Mouse (Mus musculus): ENCODE results near the gene Proca1. TPM values are rescaled to one million over a fixed set of nuclear protein-coding genes. Genes with fewer than 3 reads are reported as not detected.

Gene Proca1
- total RNA-seq, 2 experiments from 2014 or later = 3.7 to 5.5 TPM

GRCm38 (mm10) chr11:78223586-78223985 is 30.4 kb downstream of the Proca1 start:
- no peak overlapping the region for H3K4me3 ChIP-seq
- no peak for DNase-seq (ENCODE audit: low spot score in 2 of 2)
- no peak overlapping the region for H3K27ac ChIP-seq
- TF ChIP-seq CTCF (conservative IDR thresholded peaks at IDR 0.05) = no peak

DNA sequence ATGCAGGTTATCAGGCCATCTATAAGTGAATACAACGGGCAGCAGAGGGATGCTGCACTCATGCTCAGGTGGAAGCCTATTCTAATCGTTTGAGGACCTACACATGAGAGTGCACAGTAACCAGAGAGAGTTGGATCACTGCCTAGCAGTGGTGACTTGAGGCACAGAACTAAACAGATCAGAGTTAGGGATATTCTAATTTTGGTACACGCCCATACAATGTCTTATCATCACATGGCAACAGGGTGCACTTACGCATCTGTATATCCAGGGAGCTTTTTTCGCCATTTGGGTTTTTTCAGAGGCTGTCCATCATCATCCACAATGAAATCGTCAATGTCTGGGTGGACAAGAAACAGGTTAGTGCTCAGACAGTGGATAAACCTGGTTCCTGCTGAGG is 38.3 kb downstream of the Proca1 start:
- no peak overlapping the region for H3K4me3 ChIP-seq
- no peak overlapping the region for H3K27ac ChIP-seq
- DNase-seq (ENCODE audit: low spot score in 2 of 2) = no peak
- no peak for TF ChIP-seq CTCF (conservative IDR thresholded peaks at IDR 0.05)

- peak; percentile 67 to 82 for DNase-seq (ENCODE audit: low spot score in 2 of 2)
- no peak for TF ChIP-seq CTCF (conservative IDR thresholded peaks at IDR 0.05)
- Histone ChIP-seq H3K4me3 (peak overlapping the region; percentile 20; the same call in 1 of the 2 replicates), H3K27ac (peak overlapping the region; percentile 92)
Observed at GRCm38 (mm10) chr11:78240193-78240857, 47.1 kb downstream of the Proca1 start.

DNA sequence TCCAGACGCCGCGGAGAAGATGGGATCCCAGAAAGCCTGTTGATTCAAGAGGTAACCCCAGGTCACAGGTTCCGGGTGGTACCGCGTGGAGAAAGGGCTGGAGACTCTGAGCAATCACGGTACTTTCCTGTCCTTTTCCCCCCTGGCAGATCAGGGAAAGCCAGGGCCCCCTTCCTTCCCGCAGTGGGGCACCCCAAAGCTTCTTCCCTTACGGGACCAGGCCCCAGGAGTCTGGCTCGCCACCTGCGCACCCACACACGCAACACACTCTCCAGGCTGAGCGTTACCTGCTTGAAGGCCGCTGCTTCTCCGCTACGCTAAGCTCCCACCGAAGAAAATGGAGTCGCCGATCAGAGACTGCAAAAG is 52.1 kb downstream of the Proca1 start:
- Histone ChIP-seq H3K4me3 (peak overlapping the region; percentile 99), H3K27ac (peak overlapping the region; percentile 98)
- no peak for DNase-seq (ENCODE audit: low spot score in 2 of 2)
- TF ChIP-seq CTCF (conservative IDR thresholded peaks at IDR 0.05) = no peak

GRCm38 (mm10) chr11:78245627-78246317 is 52.6 kb downstream of the Proca1 start, which contains the start of the genes Sdf2 and Supt6:
TSS of gene Sdf2 (plus strand) at chr11:78245746.
TSS of gene Supt6 (minus strand) at chr11:78245987.
- peak within 1 kb of the TSS; percentile 98 for H3K27ac ChIP-seq
- DNase-seq (ENCODE audit: low spot score in 2 of 2) = peak; percentile 81 to 85
- no peak; the same call in 1 of the 2 replicates for TF ChIP-seq CTCF (conservative IDR thresholded peaks at IDR 0.05)
- H3K4me3 ChIP-seq = peak within 1 kb of the TSS; percentile 99

GRCm38 (mm10) chr11:78246318-78247011 is 53.3 kb downstream of the Proca1 start:
- no peak for DNase-seq (ENCODE audit: low spot score in 2 of 2)
- TF ChIP-seq CTCF (conservative IDR thresholded peaks at IDR 0.05) = no peak
- H3K4me3 ChIP-seq = peak overlapping the region; percentile 99
- H3K27ac ChIP-seq = peak overlapping the region; percentile 98

- TF ChIP-seq CTCF (conservative IDR thresholded peaks at IDR 0.05) = no peak
- no peak for DNase-seq (ENCODE audit: low spot score in 2 of 2)
- H3K4me3 ChIP-seq = peak overlapping the region; percentile 99; the same call in 1 of the 2 replicates
- H3K27ac ChIP-seq = 0 out of 2 replicates have a peak overlapping the region, but pooled peaks have one; percentile 98
Observed at GRCm38 (mm10) chr11:78247012-78247348, 53.8 kb downstream of the Proca1 start.

- no peak overlapping the region for H3K27ac ChIP-seq
- no peak for TF ChIP-seq CTCF (conservative IDR thresholded peaks at IDR 0.05)
- no peak for DNase-seq (ENCODE audit: low spot score in 2 of 2)
Observed at GRCm38 (mm10) chr11:78247727-78248140, 54.5 kb downstream of the Proca1 start.

More at GRCm38 (mm10) chr11:78247727-78248140, 54.5 kb downstream of the Proca1 start:
- H3K4me3 ChIP-seq = no peak overlapping the region

Small RNAs within 50 kb of the gene (microRNA-seq; reads per million reads assigned to microRNA genes)
- 0.64 to 1.5 reads per million in 2 experiments for gene Mir7653

Other genes starting within 250 kb of the Proca1 start
- 10 to 100 TPM; 59.0 to 62.4 TPM for gene Phf12, start 210.6 kb upstream of the Proca1 start, total RNA-seq (2021)
- 1 to 10 TPM; 4.6 to 5.7 TPM for gene Dhrs13, start 161.1 kb upstream of the Proca1 start, total RNA-seq (2021)
- 10 to 100 TPM; 70.9 to 77.4 TPM for gene Flot2, start 155.5 kb upstream of the Proca1 start, total RNA-seq (2021)
- gene Eral1, start 113.0 kb upstream of the Proca1 start, total RNA-seq (2021) = 10 to 100 TPM; 19.5 to 20.1 TPM
- gene Fam222b, start 98.7 kb upstream of the Proca1 start, total RNA-seq (2021) = 10 to 100 TPM; 29.5 to 30.3 TPM
- 10 to 100 TPM; 11.1 to 13.3 TPM for gene Traf4, start 27.8 kb upstream of the Proca1 start, total RNA-seq (2021)
- 1 to 10 TPM; 2.6 to 3.3 TPM for gene Nek8, start 16.7 kb upstream of the Proca1 start, total RNA-seq (2021)
- gene Tlcd1, start 16.7 kb upstream of the Proca1 start, total RNA-seq (2021) = 10 to 100 TPM; 21.1 to 24.3 TPM
- gene Rpl23a, start 9.8 kb upstream of the Proca1 start, total RNA-seq (2021) = 100 to 1,000 TPM; 747 to 755 TPM
- gene Rab34, start 5.0 kb upstream of the Proca1 start, total RNA-seq (2021) = 10 to 100 TPM; 33.3 TPM
- 10 to 100 TPM; 66.8 to 69.1 TPM for gene Sdf2, start 52.4 kb downstream of the Proca1 start, total RNA-seq (2021)
- 100 to 1,000 TPM; 132 to 137 TPM for gene Supt6, start 52.6 kb downstream of the Proca1 start, total RNA-seq (2021)
- 100 to 1,000 TPM; 192 to 198 TPM for gene 2610507B11Rik, start 68.4 kb downstream of the Proca1 start, total RNA-seq (2021)
- gene BC030499, start 97.4 kb downstream of the Proca1 start, total RNA-seq (2021) = 10 to 100 TPM in 1 of 2 experiments, 1 to 10 TPM in 1; 5.6 to 12.2 TPM
- gene Spag5, start 108.1 kb downstream of the Proca1 start, total RNA-seq (2021) = 1 to 10 TPM; 8.3 to 8.5 TPM
- 100 to 1,000 TPM; 853 to 900 TPM for gene Aldoc, start 129.6 kb downstream of the Proca1 start, total RNA-seq (2021)
- 10 to 100 TPM; 58.2 to 59.9 TPM for gene Pigs, start 135.0 kb downstream of the Proca1 start, total RNA-seq (2021)
- gene Unc119, start 150.1 kb downstream of the Proca1 start, total RNA-seq (2021) = 10 to 100 TPM; 27.8 to 33.9 TPM
- not detected for gene Foxn1, start 193.2 kb downstream of the Proca1 start, total RNA-seq (2021)
- gene Slc13a2, start 228.8 kb downstream of the Proca1 start, total RNA-seq (2021) = not detected

Data from layer of hippocampus, adult 2 months (tissue).